Mouse (Mus musculus): ENCODE measurements at regions not wholly inside any gene's neighbourhood (a gene's known extent, or its start where the extent isn't known, plus 50 kb on each side); places are given as distances from the start of the nearest gene placed in this dataset.
"Not testable (repeated sequence)": the region's sequence is repeated elsewhere in the genome, so short reads cannot be mapped to it uniquely, and the experiment has no call there.

DNA sequence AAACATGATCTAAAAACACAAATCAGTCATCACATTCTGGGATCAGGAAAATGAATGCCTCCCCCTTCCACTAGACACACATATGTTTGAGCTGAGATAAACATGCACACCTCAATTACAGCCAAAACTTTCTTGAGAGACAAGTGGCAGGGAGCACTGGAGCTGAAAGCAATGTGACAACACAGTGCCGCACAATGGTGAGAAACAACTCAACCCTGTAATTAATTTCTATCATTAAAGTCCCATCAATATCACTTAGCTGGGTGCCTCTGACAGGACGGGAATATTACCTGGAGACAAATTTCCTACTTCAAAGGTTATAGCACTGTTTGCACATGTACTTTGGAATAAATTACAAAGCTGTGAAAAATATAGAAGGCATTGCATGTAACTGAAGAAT is 381.2 kb upstream of the Amd2 start:
- WGBS: 20% methylated on average over 2 of the region's 2 CpGs
- no peaks in the 10 kb centered on the region for H3K4me1 ChIP-seq (ENCODE audit: control insufficient read depth, insufficient read depth, low read length)
- no peak for DNase-seq
- no peak overlapping the region for H3K4me3 ChIP-seq (replicated peaks; ENCODE audit: insufficient read depth, low read depth, low read length)
- H3K27ac ChIP-seq (ENCODE audit: insufficient read depth, low read length): no peak overlapping the region
- TF ChIP-seq POLR2A (IDR thresholded peaks at IDR 0.05; ENCODE audit: borderline replicate concordance, insufficient read depth, low read length): no peak
- TF ChIP-seq CTCF (IDR thresholded peaks at IDR 0.05; ENCODE audit: borderline replicate concordance, insufficient read depth, low read depth, low read length): no peak
- no peaks in the 10 kb centered on the region for H3K27me3 ChIP-seq (ENCODE audit: control insufficient read depth, insufficient read depth, low read length)

GRCm38 (mm10) chr10:36054681-36055080 is 343.0 kb upstream of the Amd2 start:
- WGBS: 90% methylated on average over 6 of the region's 6 CpGs
- no peak overlapping the region for H3K4me3 ChIP-seq (replicated peaks; ENCODE audit: insufficient read depth, low read depth, low read length)
- peak in 1 of 2 experiments; percentile 1 for DNase-seq
- TF ChIP-seq CTCF (IDR thresholded peaks at IDR 0.05; ENCODE audit: borderline replicate concordance, insufficient read depth, low read depth, low read length) (no peak), POLR2A (IDR thresholded peaks at IDR 0.05; ENCODE audit: borderline replicate concordance, insufficient read depth, low read length) (no peak)
- no peaks in the 10 kb centered on the region for H3K27me3 ChIP-seq (ENCODE audit: control insufficient read depth, insufficient read depth, low read length)
- H3K27ac ChIP-seq (ENCODE audit: insufficient read depth, low read length): no peak overlapping the region
- no peaks in the 10 kb centered on the region for H3K4me1 ChIP-seq (ENCODE audit: control insufficient read depth, insufficient read depth, low read length)

DNA sequence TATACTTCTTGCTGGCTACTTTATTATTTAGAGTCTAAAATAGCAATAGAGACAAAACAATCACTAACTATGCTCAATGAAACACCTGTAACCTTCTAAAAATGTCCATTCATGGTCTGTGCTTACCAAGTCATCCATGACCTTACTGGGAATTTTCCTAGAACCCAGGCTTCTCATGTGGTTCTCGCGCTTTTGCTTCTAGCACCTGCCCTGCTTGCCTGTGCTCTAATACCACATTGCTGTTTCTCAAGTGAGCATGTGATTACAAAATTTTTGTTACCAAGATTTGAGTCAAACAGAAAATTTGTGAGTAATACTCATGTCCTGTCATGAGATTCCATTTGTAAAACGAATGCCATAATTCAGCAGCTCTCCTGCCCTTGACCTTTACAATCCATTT is 324.8 kb upstream of the Amd2 start:
- DNase-seq: no peak
- 85% methylated on average over 3 of the region's 3 CpGs for WGBS
- no peak overlapping the region for H3K27ac ChIP-seq (ENCODE audit: insufficient read depth, low read length)
- H3K4me3 ChIP-seq (replicated peaks; ENCODE audit: insufficient read depth, low read depth, low read length): no peak overlapping the region
- TF ChIP-seq POLR2A (IDR thresholded peaks at IDR 0.05; ENCODE audit: borderline replicate concordance, insufficient read depth, low read length) (no peak), CTCF (IDR thresholded peaks at IDR 0.05; ENCODE audit: borderline replicate concordance, insufficient read depth, low read depth, low read length) (no peak)
- H3K4me1 ChIP-seq (ENCODE audit: control insufficient read depth, insufficient read depth, low read length): no peaks in the 10 kb centered on the region
- H3K27me3 ChIP-seq (ENCODE audit: control insufficient read depth, insufficient read depth, low read length): no peaks in the 10 kb centered on the region

GRCm38 (mm10) chr10:35998869-35999268 is 287.2 kb upstream of the Amd2 start:
- not testable (repeated sequence) for H3K27ac ChIP-seq (ENCODE audit: insufficient read depth, low read length); H3K4me3 ChIP-seq (replicated peaks; ENCODE audit: insufficient read depth, low read depth, low read length); H3K4me1 ChIP-seq (ENCODE audit: control insufficient read depth, insufficient read depth, low read length); H3K27me3 ChIP-seq (ENCODE audit: control insufficient read depth, insufficient read depth, low read length); DNase-seq
- 90% methylated on average over 8 of the region's 8 CpGs for WGBS

- Histone ChIP-seq H3K27me3 (ENCODE audit: control insufficient read depth, insufficient read depth, low read length) (no peaks in the 10 kb centered on the region), H3K4me1 (ENCODE audit: control insufficient read depth, insufficient read depth, low read length) (no peaks in the 10 kb centered on the region), H3K27ac (ENCODE audit: insufficient read depth, low read length) (no peak overlapping the region), H3K4me3 (replicated peaks; ENCODE audit: insufficient read depth, low read depth, low read length) (no peak overlapping the region)
- TF ChIP-seq POLR2A (IDR thresholded peaks at IDR 0.05; ENCODE audit: borderline replicate concordance, insufficient read depth, low read length) (no peak), CTCF (IDR thresholded peaks at IDR 0.05; ENCODE audit: borderline replicate concordance, insufficient read depth, low read depth, low read length) (no peak)
- 90% methylated on average over 2 of the region's 2 CpGs for WGBS
- DNase-seq: no peak
These were observed 237.4 kb upstream of the Amd2 start for GRCm38 (mm10) chr10:35949056-35949455.

- Histone ChIP-seq H3K27me3 (ENCODE audit: control insufficient read depth, insufficient read depth, low read length) (no peaks in the 10 kb centered on the region), H3K4me3 (replicated peaks; ENCODE audit: insufficient read depth, low read depth, low read length) (no peak overlapping the region), H3K27ac (ENCODE audit: insufficient read depth, low read length) (no peak overlapping the region), H3K4me1 (ENCODE audit: control insufficient read depth, insufficient read depth, low read length) (no peaks in the 10 kb centered on the region)
- TF ChIP-seq POLR2A (IDR thresholded peaks at IDR 0.05; ENCODE audit: borderline replicate concordance, insufficient read depth, low read length) (no peak), CTCF (IDR thresholded peaks at IDR 0.05; ENCODE audit: borderline replicate concordance, insufficient read depth, low read depth, low read length) (no peak)
- DNase-seq: no peak
- WGBS: 15% methylated on average over 1 of the region's 1 CpGs
These were observed 234.3 kb upstream of the Amd2 start for GRCm38 (mm10) chr10:35946006-35946405.

- no peak overlapping the region for H3K4me3 ChIP-seq (replicated peaks; ENCODE audit: insufficient read depth, low read depth, low read length)
- H3K4me1 ChIP-seq (ENCODE audit: control insufficient read depth, insufficient read depth, low read length): no peaks in the 10 kb centered on the region
- no peaks in the 10 kb centered on the region for H3K27me3 ChIP-seq (ENCODE audit: control insufficient read depth, insufficient read depth, low read length)
- no peak overlapping the region for H3K27ac ChIP-seq (ENCODE audit: insufficient read depth, low read length)
- TF ChIP-seq CTCF (IDR thresholded peaks at IDR 0.05; ENCODE audit: borderline replicate concordance, insufficient read depth, low read depth, low read length) (no peak), POLR2A (IDR thresholded peaks at IDR 0.05; ENCODE audit: borderline replicate concordance, insufficient read depth, low read length) (no peak)
- no peak for DNase-seq
- WGBS: 95% methylated on average over 3 of the region's 3 CpGs
These were observed 231.6 kb upstream of the Amd2 start for GRCm38 (mm10) chr10:35943336-35943735.

DNA sequence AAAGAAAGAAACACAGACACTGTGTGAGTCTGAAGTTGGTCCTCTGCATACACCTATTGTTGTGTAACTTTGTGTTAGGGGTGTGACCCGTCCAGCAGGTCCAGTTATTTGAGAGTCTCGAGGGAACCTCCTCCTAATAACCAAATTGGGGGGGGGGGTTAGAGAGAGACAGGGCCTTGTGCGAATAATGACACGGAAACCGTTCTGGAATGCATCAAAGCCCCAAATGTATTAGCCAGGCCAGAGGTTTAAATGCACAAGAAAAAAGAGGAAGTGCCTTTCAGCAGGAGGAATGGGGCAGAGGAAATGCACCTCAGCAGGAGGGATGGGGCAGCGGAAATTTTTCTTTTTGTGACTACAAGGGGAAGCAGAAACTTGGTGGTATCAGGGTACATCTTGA is 228.9 kb upstream of the Amd2 start:
- no peak for DNase-seq
- Histone ChIP-seq H3K27ac (ENCODE audit: insufficient read depth, low read length) (no peak overlapping the region), H3K4me1 (ENCODE audit: control insufficient read depth, insufficient read depth, low read length) (no peaks in the 10 kb centered on the region), H3K4me3 (replicated peaks; ENCODE audit: insufficient read depth, low read depth, low read length) (no peak overlapping the region), H3K27me3 (ENCODE audit: control insufficient read depth, insufficient read depth, low read length) (no peaks in the 10 kb centered on the region)
- TF ChIP-seq CTCF (IDR thresholded peaks at IDR 0.05; ENCODE audit: borderline replicate concordance, insufficient read depth, low read depth, low read length): no peak
- no peak for TF ChIP-seq POLR2A (IDR thresholded peaks at IDR 0.05; ENCODE audit: borderline replicate concordance, insufficient read depth, low read length)
- 73% methylated on average over 6 of the region's 6 CpGs for WGBS
